8 mouse cellular contexts compared by ENCODE assay signal in genomic region chr9:66591851-66592645, GRCm38 (mm10). TPM values are rescaled to one million over a fixed set of nuclear protein-coding genes. Genes with fewer than 3 reads are reported as not detected.
DNase-seq lines count a peak whose midpoint lies in the region; ATAC-seq and TF ChIP-seq lines count a peak whose summit lies in the region.

No protein-coding gene starts in this region.

- H3K9me3 ChIP-seq in intestine, embryonic 14.5 days (ENCODE audit: control insufficient read depth, low read length): no peaks in the 10 kb centered on the region
- H3K9me3 ChIP-seq in liver, postnatal 0 days (ENCODE audit: low read length): no peaks in the 10 kb centered on the region

- peak overlapping the region; percentile 70 for H3K4me2 ChIP-seq in intestine, embryonic 14.5 days (ENCODE audit: low read length)
- peak overlapping the region; percentile 83 for H3K4me2 ChIP-seq in liver, postnatal 0 days (ENCODE audit: low read depth, low read length)

- no peaks in the 10 kb centered on the region for H3K27me3 ChIP-seq in intestine, embryonic 14.5 days (replicated peaks; ENCODE audit: control insufficient read depth, insufficient read depth, low read length)
- no peaks in the 10 kb centered on the region for H3K27me3 ChIP-seq in liver, postnatal 0 days (ENCODE audit: insufficient read depth, low read length)

- no peak; the same call in 1 of the 2 replicates for TF ChIP-seq CTCF in gastrocnemius, adult 2 months (IDR thresholded peaks at IDR 0.05)
- TF ChIP-seq CTCF in liver, postnatal 0 days (IDR thresholded peaks at IDR 0.05; ENCODE audit: low read depth): no peak

- intact Hi-C loops in gastrocnemius, adult 2 months (cut with DNase I): loop anchor here (5.0 kb wide), 1 partner anchor 80 kb away; the partner anchor contains the start of gene Fbxl22

- H3K27ac ChIP-seq in gastrocnemius, adult 2 months: peak overlapping the region; percentile 98
- H3K27ac ChIP-seq in intestine, embryonic 14.5 days (ENCODE audit: low read depth): peak overlapping the region; percentile 98
- peak overlapping the region; percentile 99 for H3K27ac ChIP-seq in liver, postnatal 0 days (ENCODE audit: low read depth)

- H3K36me3 ChIP-seq in intestine, embryonic 14.5 days (ENCODE audit: control insufficient read depth, insufficient read depth, low read length): no peaks in the 10 kb centered on the region
- no peaks in the 10 kb centered on the region for H3K36me3 ChIP-seq in liver, postnatal 0 days (replicated peaks; ENCODE audit: insufficient read depth, low read length)

- DNase-seq in lung, adult 18-20 months: peak; percentile 43 to 54
- no peak for DNase-seq in lung, postnatal 25 days (ENCODE audit: low spot score)
- DNase-seq in cerebellum, postnatal 10 days: peak; percentile 64
- DNase-seq in gastrocnemius, adult 2 months: peak; percentile 62
- DNase-seq in intestine, embryonic 14.5 days (ENCODE audit: low spot score): peak; percentile 85
- peak; percentile 56 for DNase-seq in liver, postnatal 0 days
- peak; percentile 56 for DNase-seq in retina, embryonic 14.5 days (ENCODE audit: low spot score)
- DNase-seq in urinary bladder, postnatal 14 days (ENCODE audit: low spot score): peak; percentile 43

- TF ChIP-seq EP300 in liver, postnatal 0 days (IDR thresholded peaks at IDR 0.05; ENCODE audit: low read depth): 0 out of 2 replicates have a peak, but pooled peaks have one; percentile 24

- H3K4me3 ChIP-seq in gastrocnemius, adult 2 months: peak overlapping the region; percentile 83
- H3K4me3 ChIP-seq in intestine, embryonic 14.5 days (ENCODE audit: low read depth, low read length): peak overlapping the region; percentile 91
- H3K4me3 ChIP-seq in liver, postnatal 0 days (ENCODE audit: low read depth, low read length): peak overlapping the region; percentile 88

- peaks cover 44% of the 10 kb centered on the region for H3K4me1 ChIP-seq in intestine, embryonic 14.5 days (replicated peaks; ENCODE audit: control insufficient read depth, insufficient read depth, low read length)
- H3K4me1 ChIP-seq in liver, postnatal 0 days (ENCODE audit: insufficient read depth): peaks cover 43% of the 10 kb centered on the region

- ATAC-seq in intestine, embryonic 14.5 days (replicated peaks; ENCODE audit: low FRiP score, low TSS enrichment, low read depth): peak; percentile 33
- ATAC-seq in liver, postnatal 0 days: peak; percentile 54

- WGBS in intestine, embryonic 14.5 days: under 1% methylated on average over 41 of the region's 83 CpGs
- WGBS in liver, postnatal 0 days (ENCODE audit: insufficient replicate concordance): under 1% methylated on average over 54 of the region's 83 CpGs

- peak overlapping the region; percentile 99 for H3K9ac ChIP-seq in intestine, embryonic 14.5 days (ENCODE audit: low read length)
- H3K9ac ChIP-seq in liver, postnatal 0 days (replicated peaks): peak overlapping the region; percentile 99

RNA-seq across cellular contexts. Expression of gene Usp3, which starts 0.9 kb away (rescaled TPM):
- total RNA-seq in gastrocnemius, adult 2 months (2021): 10 to 100 TPM; 15.0 to 17.1 TPM
- polyA plus RNA-seq in intestine, embryonic 14.5 days (2014; fragmentation: Nextera tagmentation; extraction: Ambion mirVana): 83.6 and 97.6 TPM in 2 replicates
- polyA plus RNA-seq in liver, postnatal 0 days (2015; fragmentation: Nextera tagmentation; extraction: Ambion mirVana): 19.8 and 21.6 TPM in 2 replicates
